Mouse (Mus musculus): ENCODE data around the gene Kif26b. TPM values are rescaled to one million over a fixed set of nuclear protein-coding genes. Genes with fewer than 3 reads are reported as not detected.

Gene Kif26b
- polyA plus RNA-seq, 1 experiment, result 0.16 TPM

DNA sequence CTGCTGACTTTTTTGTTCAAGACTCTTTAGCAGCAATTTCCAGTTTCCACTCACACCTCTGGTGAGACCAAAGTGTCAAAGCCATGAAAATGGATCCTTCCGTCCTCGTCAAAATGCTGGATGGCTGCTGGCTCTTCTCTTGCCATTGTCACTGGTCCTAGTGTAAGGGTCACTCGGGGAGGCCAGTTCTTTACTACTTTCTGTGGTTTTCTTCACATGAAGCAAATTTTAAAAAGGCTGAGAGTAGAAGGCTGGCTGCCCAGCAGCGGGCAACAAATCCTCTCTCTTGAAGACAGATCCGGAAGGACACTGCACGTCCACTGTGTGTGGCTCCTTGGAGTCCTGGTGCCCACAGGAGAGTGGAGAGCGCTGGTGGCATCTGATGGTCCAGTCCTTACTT is 265.9 kb downstream of the Kif26b start:
- Histone ChIP-seq H3K27ac (ENCODE audit: control insufficient read depth, insufficient read depth, low read length) (no peak overlapping the region), H3K27me3 (ENCODE audit: control insufficient read depth, insufficient read depth, low read length) (no peaks in the 10 kb centered on the region), H3K4me1 (replicated peaks; ENCODE audit: control insufficient read depth, insufficient read depth, low read length) (no peaks in the 10 kb centered on the region), H3K4me3 (ENCODE audit: control insufficient read depth, insufficient read depth, low read length) (no peak overlapping the region), H3K36me3 (ENCODE audit: control insufficient read depth, insufficient read depth, low read length) (no peaks in the 10 kb centered on the region)
- no peak for DNase-seq
- WGBS, result 96% methylated on average over 7 of the region's 7 CpGs
- TF ChIP-seq POLR2A (IDR thresholded peaks at IDR 0.05; ENCODE audit: control insufficient read depth, extremely low read depth, insufficient read depth, low read length, poor library complexity) (no peak), CTCF (IDR thresholded peaks at IDR 0.05; ENCODE audit: borderline replicate concordance, control insufficient read depth, extremely low read depth, insufficient read depth, low read length, poor library complexity) (no peak)

DNA sequence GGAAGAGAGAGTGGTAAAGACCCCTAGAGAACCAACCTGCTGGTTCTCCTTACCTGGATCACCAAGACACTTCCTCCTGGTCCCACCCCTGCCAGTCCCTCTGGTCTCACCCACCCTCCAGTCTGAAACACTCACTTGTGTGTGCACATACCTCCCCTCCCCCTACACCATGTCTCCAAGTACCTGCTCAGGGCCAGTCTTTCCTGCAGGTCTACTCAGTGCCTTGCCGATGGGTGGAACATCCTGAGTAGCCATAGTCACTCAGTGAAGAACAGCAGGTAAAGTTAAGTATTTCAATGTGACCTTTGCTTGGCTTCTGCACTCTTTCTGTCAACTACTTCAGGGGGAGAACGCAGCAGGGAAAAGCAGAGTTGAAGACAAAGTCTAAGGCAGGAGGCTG is 268.5 kb downstream of the Kif26b start:
- DNase-seq, result no peak
- WGBS, result 94% methylated on average over 2 of the region's 2 CpGs
- Histone ChIP-seq H3K27ac (ENCODE audit: control insufficient read depth, insufficient read depth, low read length) (no peak overlapping the region), H3K27me3 (ENCODE audit: control insufficient read depth, insufficient read depth, low read length) (no peaks in the 10 kb centered on the region), H3K4me3 (ENCODE audit: control insufficient read depth, insufficient read depth, low read length) (no peak overlapping the region), H3K4me1 (replicated peaks; ENCODE audit: control insufficient read depth, insufficient read depth, low read length) (no peaks in the 10 kb centered on the region), H3K36me3 (ENCODE audit: control insufficient read depth, insufficient read depth, low read length) (no peaks in the 10 kb centered on the region)
- TF ChIP-seq POLR2A (IDR thresholded peaks at IDR 0.05; ENCODE audit: control insufficient read depth, extremely low read depth, insufficient read depth, low read length, poor library complexity), result no peak
- no peak for TF ChIP-seq CTCF (IDR thresholded peaks at IDR 0.05; ENCODE audit: borderline replicate concordance, control insufficient read depth, extremely low read depth, insufficient read depth, low read length, poor library complexity)

GRCm38 (mm10) chr1:178798333-178798732 is 269.4 kb downstream of the Kif26b start:
- Histone ChIP-seq H3K27ac (ENCODE audit: control insufficient read depth, insufficient read depth, low read length) (no peak overlapping the region), H3K36me3 (ENCODE audit: control insufficient read depth, insufficient read depth, low read length) (no peaks in the 10 kb centered on the region), H3K4me1 (replicated peaks; ENCODE audit: control insufficient read depth, insufficient read depth, low read length) (no peaks in the 10 kb centered on the region), H3K4me3 (ENCODE audit: control insufficient read depth, insufficient read depth, low read length) (no peak overlapping the region), H3K27me3 (ENCODE audit: control insufficient read depth, insufficient read depth, low read length) (no peaks in the 10 kb centered on the region)
- 16% methylated on average over 5 of the region's 5 CpGs for WGBS
- TF ChIP-seq POLR2A (IDR thresholded peaks at IDR 0.05; ENCODE audit: control insufficient read depth, extremely low read depth, insufficient read depth, low read length, poor library complexity) (no peak), CTCF (IDR thresholded peaks at IDR 0.05; ENCODE audit: borderline replicate concordance, control insufficient read depth, extremely low read depth, insufficient read depth, low read length, poor library complexity) (no peak)
- peak; percentile 10 for DNase-seq

DNA sequence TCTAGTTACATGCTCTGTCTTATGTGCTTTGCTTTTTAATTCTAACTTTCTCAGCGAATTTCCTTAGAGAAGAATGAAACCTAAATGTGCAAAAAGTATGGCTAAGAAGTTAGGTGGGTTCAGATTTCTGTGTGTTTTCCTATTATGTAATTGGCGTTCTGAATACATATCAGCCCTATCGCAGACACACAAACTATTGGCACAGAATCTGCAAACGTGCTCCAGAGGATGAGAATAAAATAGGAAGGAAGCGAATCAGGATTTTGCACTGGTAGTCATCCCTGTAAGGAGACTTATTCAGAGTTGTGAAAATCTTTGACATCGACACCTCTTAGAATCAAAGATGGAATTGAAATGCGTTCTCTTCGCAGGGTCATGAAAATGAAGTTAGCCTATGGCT is 270.0 kb downstream of the Kif26b start:
- no peak overlapping the region for H3K4me3 ChIP-seq (ENCODE audit: control insufficient read depth, insufficient read depth, low read length)
- H3K27me3 ChIP-seq (ENCODE audit: control insufficient read depth, insufficient read depth, low read length), result no peaks in the 10 kb centered on the region
- WGBS, result 84% methylated on average over 8 of the region's 8 CpGs
- no peak for TF ChIP-seq POLR2A (IDR thresholded peaks at IDR 0.05; ENCODE audit: control insufficient read depth, extremely low read depth, insufficient read depth, low read length, poor library complexity)
- TF ChIP-seq CTCF (IDR thresholded peaks at IDR 0.05; ENCODE audit: borderline replicate concordance, control insufficient read depth, extremely low read depth, insufficient read depth, low read length, poor library complexity), result no peak
- H3K27ac ChIP-seq (ENCODE audit: control insufficient read depth, insufficient read depth, low read length), result no peak overlapping the region
- DNase-seq, result no peak
- H3K36me3 ChIP-seq (ENCODE audit: control insufficient read depth, insufficient read depth, low read length), result no peaks in the 10 kb centered on the region
- no peaks in the 10 kb centered on the region for H3K4me1 ChIP-seq (replicated peaks; ENCODE audit: control insufficient read depth, insufficient read depth, low read length)

DNA sequence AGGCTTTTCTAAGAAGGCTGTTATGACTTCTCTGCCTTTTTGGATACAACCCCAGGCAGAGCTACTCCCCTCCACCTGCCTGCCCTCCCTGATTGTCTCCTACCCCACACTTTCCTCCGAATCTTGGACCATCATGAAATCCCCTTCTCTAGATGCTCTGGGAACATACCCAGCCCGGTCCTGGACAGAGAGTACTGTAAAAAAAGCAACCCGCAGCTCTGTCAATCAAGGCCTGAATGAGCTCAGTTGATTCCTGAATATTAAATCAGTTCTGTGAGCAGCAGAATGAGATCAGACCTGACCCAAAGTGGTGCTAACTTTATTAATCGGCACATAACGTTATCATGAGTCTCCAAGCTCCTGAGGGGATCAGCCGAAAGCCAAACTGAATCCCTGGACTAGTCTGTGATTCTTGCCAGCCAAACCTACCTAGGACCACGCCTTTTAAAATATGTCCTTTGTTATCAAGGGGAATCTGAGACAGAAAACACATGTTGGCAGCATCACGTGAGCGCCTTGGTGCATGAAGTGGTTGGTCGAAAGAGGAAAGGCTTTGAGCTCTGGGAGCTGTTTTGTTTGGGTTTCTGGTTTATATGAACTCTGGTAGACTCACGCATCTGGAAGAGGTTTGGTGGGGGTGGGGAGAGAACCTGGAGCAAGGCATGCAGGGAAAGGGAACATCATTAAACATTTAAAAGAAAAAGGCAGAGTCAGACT is 271.1 kb downstream of the Kif26b start:
- TF ChIP-seq CTCF (IDR thresholded peaks at IDR 0.05; ENCODE audit: borderline replicate concordance, control insufficient read depth, extremely low read depth, insufficient read depth, low read length, poor library complexity) (no peak), POLR2A (IDR thresholded peaks at IDR 0.05; ENCODE audit: control insufficient read depth, extremely low read depth, insufficient read depth, low read length, poor library complexity) (no peak)
- DNase-seq, result no peak
- 89% methylated on average over 11 of the region's 11 CpGs for WGBS
- H3K4me3 ChIP-seq (ENCODE audit: control insufficient read depth, insufficient read depth, low read length), result no peak overlapping the region
- no peak overlapping the region for H3K27ac ChIP-seq (ENCODE audit: control insufficient read depth, insufficient read depth, low read length)
- no peaks in the 10 kb centered on the region for H3K27me3 ChIP-seq (ENCODE audit: control insufficient read depth, insufficient read depth, low read length)
- no peaks in the 10 kb centered on the region for H3K4me1 ChIP-seq (replicated peaks; ENCODE audit: control insufficient read depth, insufficient read depth, low read length)
- H3K36me3 ChIP-seq (ENCODE audit: control insufficient read depth, insufficient read depth, low read length), result no peaks in the 10 kb centered on the region

- Histone ChIP-seq H3K4me3 (ENCODE audit: control insufficient read depth, insufficient read depth, low read length) (no peak overlapping the region), H3K27me3 (ENCODE audit: control insufficient read depth, insufficient read depth, low read length) (no peaks in the 10 kb centered on the region), H3K4me1 (replicated peaks; ENCODE audit: control insufficient read depth, insufficient read depth, low read length) (no peaks in the 10 kb centered on the region), H3K27ac (ENCODE audit: control insufficient read depth, insufficient read depth, low read length) (no peak overlapping the region), H3K36me3 (ENCODE audit: control insufficient read depth, insufficient read depth, low read length) (no peaks in the 10 kb centered on the region)
- 39% methylated on average over 3 of the region's 3 CpGs for WGBS
- TF ChIP-seq POLR2A (IDR thresholded peaks at IDR 0.05; ENCODE audit: control insufficient read depth, extremely low read depth, insufficient read depth, low read length, poor library complexity), result no peak
- no peak for TF ChIP-seq CTCF (IDR thresholded peaks at IDR 0.05; ENCODE audit: borderline replicate concordance, control insufficient read depth, extremely low read depth, insufficient read depth, low read length, poor library complexity)
- no peak for DNase-seq
Observed at GRCm38 (mm10) chr1:178803155-178803554, 274.2 kb downstream of the Kif26b start.

DNA sequence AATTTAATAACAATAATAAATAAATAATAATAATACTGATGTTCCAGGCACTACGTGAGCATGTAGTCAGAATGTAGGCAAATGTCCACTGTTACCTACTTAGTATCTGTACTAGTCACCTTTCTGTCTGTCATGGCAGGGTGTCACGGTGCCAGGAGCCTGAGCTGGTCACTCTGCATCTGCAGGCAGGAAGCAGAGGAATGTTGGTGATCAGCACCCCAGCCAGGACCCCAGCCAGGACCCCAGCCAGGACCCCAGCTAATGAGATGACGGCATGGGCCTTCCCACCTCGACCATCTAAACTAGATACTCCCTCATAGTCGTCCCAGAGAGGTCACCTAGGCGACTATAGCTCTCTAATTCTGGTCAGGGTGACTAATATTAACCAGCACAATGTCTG is 288.6 kb downstream of the Kif26b start:
- DNase-seq, result no peak
- no peak overlapping the region for H3K27ac ChIP-seq (ENCODE audit: control insufficient read depth, insufficient read depth, low read length)
- 90% methylated on average over 6 of the region's 6 CpGs for WGBS
- H3K4me3 ChIP-seq (ENCODE audit: control insufficient read depth, insufficient read depth, low read length), result no peak overlapping the region
- no peaks in the 10 kb centered on the region for H3K27me3 ChIP-seq (ENCODE audit: control insufficient read depth, insufficient read depth, low read length)
- no peak for TF ChIP-seq POLR2A (IDR thresholded peaks at IDR 0.05; ENCODE audit: control insufficient read depth, extremely low read depth, insufficient read depth, low read length, poor library complexity)
- TF ChIP-seq CTCF (IDR thresholded peaks at IDR 0.05; ENCODE audit: borderline replicate concordance, control insufficient read depth, extremely low read depth, insufficient read depth, low read length, poor library complexity), result no peak
- H3K36me3 ChIP-seq (ENCODE audit: control insufficient read depth, insufficient read depth, low read length), result no peaks in the 10 kb centered on the region
- no peaks in the 10 kb centered on the region for H3K4me1 ChIP-seq (replicated peaks; ENCODE audit: control insufficient read depth, insufficient read depth, low read length)
